Mouse (Mus musculus): Measurements from ENCODE around the gene Mfng. TPM values are rescaled to one million over a fixed set of nuclear protein-coding genes. Genes with fewer than 3 reads are reported as not detected.

Mfng gene
- polyA plus RNA-seq, 1 experiment from 2014 or later = not detected

GRCm38 (mm10) chr15:78788042-78788441, 14.8 kb upstream of the Mfng start:
- ChIA-PET CTCF (no interaction called here), POLR2A (no interaction called here)
- DNase-seq (ENCODE audit: low read depth, low spot score) (no peak), ATAC-seq (no peak)
- no peaks in the 10 kb centered on the region for H3K27me3 ChIP-seq
- in situ Hi-C loops (cut with MboI; ENCODE audit: low pct_unique_long_range_greater_than_20kb) = no loop called here
- no peak for TF ChIP-seq CTCF (IDR thresholded peaks at IDR 0.05)

- ChIA-PET CTCF (no interaction called here), POLR2A (no interaction called here)
- ATAC-seq = no peak
- H3K27me3 ChIP-seq = no peaks in the 10 kb centered on the region
- no peak for TF ChIP-seq CTCF (IDR thresholded peaks at IDR 0.05)
- in situ Hi-C loops (cut with MboI; ENCODE audit: low pct_unique_long_range_greater_than_20kb) = no loop called here
- no peak for DNase-seq (ENCODE audit: low read depth, low spot score)
Measured at GRCm38 (mm10) chr15:78787287-78787856, 14.1 kb upstream of the Mfng start.

- in situ Hi-C loops (cut with MboI; ENCODE audit: low pct_unique_long_range_greater_than_20kb) = no loop called here
- no peaks in the 10 kb centered on the region for H3K27me3 ChIP-seq
- ChIA-PET CTCF (no interaction called here), POLR2A (no interaction called here)
- ATAC-seq = no peak
- TF ChIP-seq CTCF (IDR thresholded peaks at IDR 0.05) = no peak
- DNase-seq (ENCODE audit: low read depth, low spot score) = no peak
Measured at GRCm38 (mm10) chr15:78786411-78786818, 13.1 kb upstream of the Mfng start.

- in situ Hi-C loops (cut with MboI; ENCODE audit: low pct_unique_long_range_greater_than_20kb) = no loop called here
- no peak for TF ChIP-seq CTCF (IDR thresholded peaks at IDR 0.05)
- POLR2A ChIA-PET = no interaction called here
- CTCF ChIA-PET = no interaction called here
- H3K27me3 ChIP-seq = no peaks in the 10 kb centered on the region
- DNase-seq (ENCODE audit: low read depth, low spot score) (no peak), ATAC-seq (no peak)
Measured at GRCm38 (mm10) chr15:78785961-78786360, 12.7 kb upstream of the Mfng start.

GRCm38 (mm10) chr15:78785258-78785657, 12.0 kb upstream of the Mfng start:
- POLR2A ChIA-PET = no interaction called here
- H3K27me3 ChIP-seq = no peaks in the 10 kb centered on the region
- CTCF ChIA-PET = interaction anchor here (0.7 kb wide), 1 partner anchor 15 kb away, joined by 5 read pairs; no protein-coding TSS in a partner anchor

GRCm38 (mm10) chr15:78784520-78784919, 11.2 kb upstream of the Mfng start:
- ChIA-PET CTCF (interaction anchor here (0.7 kb wide), 1 partner anchor 16 kb away, joined by 5 read pairs; no protein-coding TSS in a partner anchor), POLR2A (no interaction called here)
- no peak for TF ChIP-seq CTCF (IDR thresholded peaks at IDR 0.05)
- DNase-seq (ENCODE audit: low read depth, low spot score) (no peak), ATAC-seq (no peak)
- in situ Hi-C loops (cut with MboI; ENCODE audit: low pct_unique_long_range_greater_than_20kb) = no loop called here
- H3K27me3 ChIP-seq = no peaks in the 10 kb centered on the region

More at GRCm38 (mm10) chr15:78785258-78785657, 12.0 kb upstream of the Mfng start:
- DNase-seq (ENCODE audit: low read depth, low spot score) = no peak
- ATAC-seq = no peak
- in situ Hi-C loops (cut with MboI; ENCODE audit: low pct_unique_long_range_greater_than_20kb) = no loop called here
- TF ChIP-seq CTCF (IDR thresholded peaks at IDR 0.05) = no peak

- in situ Hi-C loops (cut with MboI; ENCODE audit: low pct_unique_long_range_greater_than_20kb) = no loop called here
- CTCF ChIA-PET = interaction anchor here (0.7 kb wide), 1 partner anchor 208 kb away, joined by 3 read pairs; no protein-coding TSS in a partner anchor
- ATAC-seq (no peak), DNase-seq (ENCODE audit: low read depth, low spot score) (no peak)
- TF ChIP-seq CTCF (IDR thresholded peaks at IDR 0.05) = no peak
- H3K27me3 ChIP-seq = no peaks in the 10 kb centered on the region
- POLR2A ChIA-PET = no interaction called here
Measured at GRCm38 (mm10) chr15:78782348-78783103, 9.3 kb upstream of the Mfng start.

GRCm38 (mm10) chr15:78780908-78781307, 7.6 kb upstream of the Mfng start:
- DNase-seq (ENCODE audit: low read depth, low spot score) (no peak), ATAC-seq (no peak)
- in situ Hi-C loops (cut with MboI; ENCODE audit: low pct_unique_long_range_greater_than_20kb) = no loop called here
- ChIA-PET CTCF (no interaction called here), POLR2A (no interaction called here)
- TF ChIP-seq CTCF (IDR thresholded peaks at IDR 0.05) = no peak
- no peaks in the 10 kb centered on the region for H3K27me3 ChIP-seq

- H3K27me3 ChIP-seq = no peaks in the 10 kb centered on the region
- ChIA-PET CTCF (interaction anchor here (1.5 kb wide), 1 partner anchor 18 kb away, joined by 3 read pairs; no protein-coding TSS in a partner anchor), POLR2A (no interaction called here)
- no peak for DNase-seq (ENCODE audit: low read depth, low spot score)
- in situ Hi-C loops (cut with MboI; ENCODE audit: low pct_unique_long_range_greater_than_20kb) = no loop called here
- ATAC-seq = no peak
- TF ChIP-seq CTCF (IDR thresholded peaks at IDR 0.05) = no peak
Measured at GRCm38 (mm10) chr15:78780359-78780758, 7.1 kb upstream of the Mfng start.

- TF ChIP-seq CTCF (IDR thresholded peaks at IDR 0.05) = no peak
- ATAC-seq (no peak), DNase-seq (ENCODE audit: low read depth, low spot score) (no peak)
- ChIA-PET CTCF (interaction anchor here (1.5 to 1.8 kb wide), 3 partner anchors 17 to 145 kb away, joined by 3 read pairs; no protein-coding TSS in a partner anchor), POLR2A (no interaction called here)
- in situ Hi-C loops (cut with MboI; ENCODE audit: low pct_unique_long_range_greater_than_20kb) = no loop called here
- no peaks in the 10 kb centered on the region for H3K27me3 ChIP-seq
Measured at GRCm38 (mm10) chr15:78779690-78780089, 6.4 kb upstream of the Mfng start.

- ChIA-PET CTCF (interaction anchor here (1.5 to 1.8 kb wide), 3 partner anchors 17 to 145 kb away, joined by 3 read pairs; no protein-coding TSS in a partner anchor), POLR2A (no interaction called here)
- no peak for DNase-seq (ENCODE audit: low read depth, low spot score)
- no peaks in the 10 kb centered on the region for H3K27me3 ChIP-seq
- no peak for ATAC-seq
- TF ChIP-seq CTCF (IDR thresholded peaks at IDR 0.05) = no peak
- in situ Hi-C loops (cut with MboI; ENCODE audit: low pct_unique_long_range_greater_than_20kb) = no loop called here
Measured at GRCm38 (mm10) chr15:78779253-78779652, 6.0 kb upstream of the Mfng start.
